Mouse (Mus musculus) MEL (cell line): ENCODE results near the gene Clk1.

Experiments
- CTCF ChIP-seq, 3 experiments: IDR thresholded peaks in 2 of 3; conservative IDR thresholded peaks in 1 of 3; 2 replicates each; pipeline ENCODE4 v1.5.1; 2011 to 2012; ENCODE audit warnings: low read length in 3 of 3, low read depth in 2 of 3, mild to moderate bottlenecking in 2 of 3, improper control_type of control experiment in 1 of 3, inconsistent platforms in 1 of 3, mixed read lengths in 1 of 3, moderate library complexity in 1 of 3; ENCODE audit not compliant: control insufficient read depth in 1 of 3, insufficient read depth in 1 of 3, poor library complexity in 1 of 3, severe bottlenecking in 1 of 3
- EP300 ChIP-seq, 2 experiments: IDR thresholded peaks; 2 replicates each; pipeline ENCODE4 v1.6.1; 2011; ENCODE audit warnings: improper control_type of control experiment in 2 of 2, low read length in 2 of 2, low read depth in 1 of 2, mild to moderate bottlenecking in 1 of 2
- MEF2A ChIP-seq: IDR thresholded peaks from 2 replicates; pipeline ENCODE4 v1.6.1; 2014; ENCODE audit warnings: low read depth, mild to moderate bottlenecking, inconsistent platforms, low read length, improper control_type of control experiment; ENCODE audit not compliant: poor library complexity, insufficient replicate concordance, severe bottlenecking; ENCODE audit errors: extremely low read depth
- POLR2A ChIP-seq, 2 experiments: IDR thresholded peaks; 2 replicates each; pipeline ENCODE4 v1.6.1; 2011 to 2012; ENCODE audit warnings: low read length in 2 of 2, mild to moderate bottlenecking in 2 of 2, control low read depth in 1 of 2, improper control_type of control experiment in 1 of 2, low read depth in 1 of 2, moderate library complexity in 1 of 2; ENCODE audit not compliant: control insufficient read depth in 1 of 2, insufficient read depth in 1 of 2, poor library complexity in 1 of 2
- TCF12 ChIP-seq: IDR thresholded peaks from 2 replicates; pipeline ENCODE4 v1.6.1; 2014; ENCODE audit warnings: low read depth, mild to moderate bottlenecking, inconsistent platforms, low read length, improper control_type of control experiment, moderate library complexity

GRCm38 (mm10) chr1:58396179-58396578 lies 27.7 kb downstream of the Clk1 start:
- no peak for TF ChIP-seq EP300 (IDR thresholded peaks at IDR 0.05; ENCODE audit: low read depth in 1 of 2, low read length in 2 of 2)
- TF ChIP-seq MEF2A, result no peak
- TF ChIP-seq CTCF (IDR thresholded peaks at IDR 0.05 in 2 of 3, conservative IDR thresholded peaks at IDR 0.05 in 1 of 3; ENCODE audit: control insufficient read depth in 1 of 3, insufficient read depth in 1 of 3, low read depth in 2 of 3, low read length in 3 of 3, poor library complexity in 1 of 3, severe bottlenecking in 1 of 3), result peak in 2 of 3 experiments; percentile 9 to 40; a peak in 3 of 6 replicates
- TF ChIP-seq POLR2A (IDR thresholded peaks at IDR 0.05; ENCODE audit: control insufficient read depth in 1 of 2, insufficient read depth in 1 of 2, low read depth in 1 of 2, low read length in 2 of 2, poor library complexity in 1 of 2), result no peak
- TF ChIP-seq TCF12, result no peak
